Comparison of ENCODE assay signal across 20 mouse cellular contexts in the genomic region with DNA sequence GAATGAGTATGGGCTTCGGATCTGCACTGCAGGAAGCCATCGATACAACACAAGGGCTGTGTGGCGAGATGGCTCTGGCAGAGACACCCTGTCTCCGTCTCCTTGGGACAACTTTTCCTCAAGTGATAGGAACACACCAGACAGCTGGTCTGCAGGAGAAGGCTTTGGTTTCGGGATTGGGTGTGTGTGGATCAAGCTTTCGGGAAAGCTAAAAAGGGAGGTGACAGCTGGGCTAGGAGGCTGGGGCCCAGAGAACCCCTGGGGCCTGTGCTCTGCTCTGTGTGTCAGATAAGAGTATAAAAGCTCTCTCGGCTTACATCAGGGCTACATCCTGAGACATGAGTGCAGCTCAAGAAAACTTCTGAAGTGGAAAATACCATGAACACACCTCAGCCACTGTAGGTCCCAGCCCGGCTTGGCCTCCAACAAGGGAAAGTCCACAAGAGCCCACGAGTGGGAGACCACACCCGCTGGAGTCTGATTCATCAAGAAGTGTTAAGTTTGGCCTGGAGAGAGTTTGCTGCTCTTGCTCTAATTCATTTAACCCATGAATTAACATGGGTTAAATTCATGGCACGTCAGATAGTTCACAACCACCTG. TPM values are rescaled to one million over a fixed set of nuclear protein-coding genes. Genes with fewer than 3 reads are reported as not detected.
DNase-seq lines count a peak whose midpoint lies in the region; ATAC-seq and TF ChIP-seq lines count a peak whose summit lies in the region.
"Had no signal": no experiment of that assay in that cellular context is flagged by ENCODE, and none has a peak within 500 bp of the region (broad histone marks: within the 10 kb centered on the region; RNA-seq: fewer than 3 reads in every experiment).

No protein-coding gene starts in this region.

- no peak for TF ChIP-seq CTCF in stomach, postnatal 0 days (IDR thresholded peaks at IDR 0.05; ENCODE audit: low read depth)

- H3K36me3 ChIP-seq in lung, embryonic 15.5 days, result no peaks in the 10 kb centered on the region
- H3K36me3 ChIP-seq in intestine, embryonic 16.5 days (ENCODE audit: control insufficient read depth, insufficient read depth, low read length), result no peaks in the 10 kb centered on the region
- H3K36me3 ChIP-seq in stomach, postnatal 0 days (ENCODE audit: control insufficient read depth, insufficient read depth, low read length), result no peaks in the 10 kb centered on the region
- H3K36me3 ChIP-seq in forebrain, embryonic 14.5 days (ENCODE audit: control insufficient read depth, insufficient read depth, low read length), result no peaks in the 10 kb centered on the region
- H3K36me3 ChIP-seq: hindbrain, embryonic 12.5 days had no signal

- no peaks in the 10 kb centered on the region for H3K9me3 ChIP-seq in lung, embryonic 15.5 days
- H3K9me3 ChIP-seq in intestine, embryonic 16.5 days (ENCODE audit: control insufficient read depth, low read length), result no peaks in the 10 kb centered on the region
- H3K9me3 ChIP-seq in stomach, postnatal 0 days (ENCODE audit: control insufficient read depth, low read length), result no peaks in the 10 kb centered on the region
- no peaks in the 10 kb centered on the region for H3K9me3 ChIP-seq in forebrain, embryonic 14.5 days (replicated peaks; ENCODE audit: control insufficient read depth, low read length)
- H3K9me3 ChIP-seq: hindbrain, embryonic 12.5 days had no signal

- DNase-seq in heart, adult 9 months (ENCODE audit: low spot score in 2 of 2), result peak; percentile 22 to 45
- DNase-seq in heart, postnatal 4 days, result no peak
- DNase-seq in lung, adult 18-20 months, result no peak
- no peak for DNase-seq in stomach, postnatal 0 days (ENCODE audit: low spot score)
- no peak for DNase-seq in forebrain, embryonic 14.5 days (ENCODE audit: low spot score)
- DNase-seq in testis, postnatal 14 days (ENCODE audit: low spot score), result no peak
- DNase-seq: gastrocnemius, postnatal 25 days; kidney, adult 8-10 months; spleen, adult 18-20 months had no signal

- H3K27me3 ChIP-seq in lung, embryonic 15.5 days, result no peaks in the 10 kb centered on the region
- no peaks in the 10 kb centered on the region for H3K27me3 ChIP-seq in intestine, embryonic 16.5 days (replicated peaks; ENCODE audit: control insufficient read depth, insufficient read depth, low read length)
- no peaks in the 10 kb centered on the region for H3K27me3 ChIP-seq in stomach, postnatal 0 days (ENCODE audit: control insufficient read depth, insufficient read depth, low read length)
- H3K27me3 ChIP-seq in forebrain, embryonic 14.5 days (replicated peaks; ENCODE audit: control insufficient read depth, insufficient read depth, low read length), result no peaks in the 10 kb centered on the region
- H3K27me3 ChIP-seq: hindbrain, embryonic 12.5 days had no signal

- no peak for TF ChIP-seq EP300 in stomach, postnatal 0 days (optimal IDR thresholded peaks at IDR 0.05)

- no peak for ATAC-seq in lung, embryonic 15.5 days (ENCODE audit: borderline replicate concordance, extremely low read depth, low FRiP score, low TSS enrichment)
- peak; percentile 21; the same call in 1 of the 2 replicates for ATAC-seq in intestine, embryonic 16.5 days
- ATAC-seq in stomach, postnatal 0 days (ENCODE audit: low FRiP score, low TSS enrichment), result no peak
- no peak for ATAC-seq in forebrain, embryonic 14.5 days
- ATAC-seq: forebrain, embryonic 16.5 days had no signal

- H3K9ac ChIP-seq in lung, embryonic 15.5 days, result no peak overlapping the region
- H3K9ac ChIP-seq in intestine, embryonic 16.5 days (ENCODE audit: low read depth, low read length), result no peak overlapping the region; the same call in 1 of the 2 replicates
- no peak overlapping the region for H3K9ac ChIP-seq in stomach, postnatal 0 days (ENCODE audit: low read length)
- no peak overlapping the region for H3K9ac ChIP-seq in forebrain, embryonic 14.5 days (ENCODE audit: low read length)
- H3K9ac ChIP-seq: hindbrain, embryonic 12.5 days had no signal

- no peak overlapping the region for H3K4me2 ChIP-seq in lung, embryonic 15.5 days
- H3K4me2 ChIP-seq in intestine, embryonic 16.5 days (ENCODE audit: low read depth, low read length), result no peak overlapping the region
- H3K4me2 ChIP-seq in stomach, postnatal 0 days (replicated peaks; ENCODE audit: low read depth), result no peak overlapping the region
- H3K4me2 ChIP-seq in forebrain, embryonic 14.5 days (ENCODE audit: low read length), result no peak overlapping the region
- H3K4me2 ChIP-seq: hindbrain, embryonic 12.5 days had no signal

- peaks cover 36% of the 10 kb centered on the region for H3K4me1 ChIP-seq in lung, embryonic 15.5 days
- peaks cover 30% of the 10 kb centered on the region for H3K4me1 ChIP-seq in intestine, embryonic 16.5 days (ENCODE audit: control insufficient read depth, insufficient read depth, low read length)
- H3K4me1 ChIP-seq in stomach, postnatal 0 days (replicated peaks; ENCODE audit: control insufficient read depth, insufficient read depth), result no peaks in the 10 kb centered on the region
- no peaks in the 10 kb centered on the region for H3K4me1 ChIP-seq in forebrain, embryonic 14.5 days (ENCODE audit: control insufficient read depth, insufficient read depth, low read length)

- no peak overlapping the region for H3K4me3 ChIP-seq in lung, embryonic 15.5 days
- H3K4me3 ChIP-seq in intestine, embryonic 16.5 days (ENCODE audit: low read length), result no peak overlapping the region
- H3K4me3 ChIP-seq in stomach, postnatal 0 days (ENCODE audit: low read depth, low read length), result no peak overlapping the region
- no peak overlapping the region for H3K4me3 ChIP-seq in forebrain, embryonic 14.5 days (ENCODE audit: low read depth, low read length)
- H3K4me3 ChIP-seq: hindbrain, embryonic 12.5 days had no signal

- H3K27ac ChIP-seq in lung, embryonic 15.5 days, result peak overlapping the region; percentile 73
- no peak overlapping the region for H3K27ac ChIP-seq in intestine, embryonic 16.5 days (ENCODE audit: low read length)
- 0 out of 2 replicates have a peak overlapping the region, but pooled peaks have one; percentile 24 for H3K27ac ChIP-seq in stomach, postnatal 0 days (replicated peaks)
- H3K27ac ChIP-seq in forebrain, embryonic 14.5 days (ENCODE audit: low read depth, low read length), result no peak overlapping the region
- H3K27ac ChIP-seq: hindbrain, embryonic 12.5 days had no signal

- 52% methylated on average over 11 of the region's 11 CpGs for WGBS in lung, embryonic 15.5 days
- WGBS in intestine, embryonic 16.5 days, result 74% methylated on average over 11 of the region's 11 CpGs
- 55% methylated on average over 11 of the region's 11 CpGs for WGBS in stomach, postnatal 0 days
- WGBS in forebrain, embryonic 14.5 days, result 74% methylated on average over 11 of the region's 11 CpGs

RNA-seq across cellular contexts. Expression of a gene that starts 26.9 kb away (rescaled TPM):
- 1 to 10 TPM; 1.4 to 1.7 TPM for total RNA-seq in heart, postnatal 4 days (2021)
- 0.42 and 0.57 TPM in 2 replicates for polyA plus RNA-seq in lung, embryonic 15.5 days (2015; fragmentation: Nextera tagmentation; extraction: Ambion mirVana)
- 0.35 and 0.56 TPM in 2 replicates for polyA plus RNA-seq in intestine, embryonic 16.5 days (2015; fragmentation: Nextera tagmentation; extraction: Ambion mirVana)
- 0.52 and 0.64 TPM in 2 replicates for polyA plus RNA-seq in stomach, postnatal 0 days (2015; fragmentation: Nextera tagmentation; extraction: Ambion mirVana)
- polyA plus RNA-seq in forebrain, embryonic 14.5 days (2014; fragmentation: Nextera tagmentation; extraction: Ambion mirVana), result 0.48 and 0.70 TPM in 2 replicates
- total RNA-seq: common myeloid progenitor, adult 5-6 weeks; megakaryocyte-erythroid progenitor cell, adult 5-6 weeks; monocyte, adult 5-6 weeks; neutrophil, adult 5-6 weeks had no signal

RNA-seq across cellular contexts. Expression of a gene that starts 38.3 kb away (rescaled TPM):
- total RNA-seq in heart, postnatal 4 days (2021), result not detected
- polyA plus RNA-seq in lung, embryonic 15.5 days (2015; fragmentation: Nextera tagmentation; extraction: Ambion mirVana), result not detected in 2 replicates
- not detected in 2 replicates for polyA plus RNA-seq in intestine, embryonic 16.5 days (2015; fragmentation: Nextera tagmentation; extraction: Ambion mirVana)
- polyA plus RNA-seq in stomach, postnatal 0 days (2015; fragmentation: Nextera tagmentation; extraction: Ambion mirVana), result not detected in 2 replicates
- not detected in 2 replicates for polyA plus RNA-seq in forebrain, embryonic 14.5 days (2014; fragmentation: Nextera tagmentation; extraction: Ambion mirVana)
- total RNA-seq: adrenal gland, postnatal 36 days; common myeloid progenitor, adult 5-6 weeks; gastrocnemius, postnatal 25 days; liver, adult 2 months; megakaryocyte-erythroid progenitor cell, adult 5-6 weeks; monocyte, adult 5-6 weeks; neutrophil, adult 5-6 weeks had no signal
- polyA plus RNA-seq: forebrain, embryonic 16.5 days; hindbrain, embryonic 12.5 days; liver, adult 2 months; urinary bladder, adult 2 months had no signal

Comparison
In these comparisons a context has a peak if more than half of its experiments do, and no peak if none do; other contexts are left out.
1. DNase-seq: peak in heart, adult 9 months (2 of 2); none in heart, postnatal 4 days (single experiment), lung, adult 18-20 months (0 of 2), stomach, postnatal 0 days (single experiment), forebrain, embryonic 14.5 days (single experiment) and testis, postnatal 14 days (single experiment).
2. H3K27ac ChIP-seq: peak in lung, embryonic 15.5 days (single experiment) and stomach, postnatal 0 days (single experiment); none in intestine, embryonic 16.5 days (single experiment) and forebrain, embryonic 14.5 days (single experiment).